Mouse (Mus musculus): ENCODE measurements around the gene Polr3gl.

DNA sequence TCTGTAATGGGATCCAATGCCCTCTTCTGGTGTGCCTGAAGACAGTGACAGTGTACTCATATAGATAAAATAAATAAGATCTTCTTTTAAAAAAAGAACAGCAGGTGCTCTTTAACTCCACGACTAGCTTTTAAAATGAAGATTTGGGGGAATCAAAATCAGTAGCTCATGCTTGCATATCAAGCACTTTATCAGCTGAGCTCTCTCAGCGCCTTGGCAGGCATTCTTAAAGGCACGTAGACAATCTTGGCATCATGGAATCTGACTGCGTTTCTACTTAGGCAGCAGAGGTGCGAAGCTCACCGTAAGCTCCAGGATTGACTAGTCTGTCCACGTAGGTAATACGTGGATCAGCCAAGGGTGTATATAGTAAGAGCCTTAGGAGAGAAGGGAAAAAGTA is 51.4 kb downstream of the Polr3gl start:
- no peak for TF ChIP-seq CTCF (conservative IDR thresholded peaks at IDR 0.05; ENCODE audit: insufficient read depth, insufficient read length, low read depth, low read length)
- TF ChIP-seq POLR2A (IDR thresholded peaks at IDR 0.05; ENCODE audit: low read depth, low read length) = no peak

All from kidney, adult 2 months (tissue).